Mouse (Mus musculus) embryonic facial prominence, embryonic 15.5 days (tissue): ENCODE data around the gene Srgn. TPM values are rescaled to one million over a fixed set of nuclear protein-coding genes. Genes with fewer than 3 reads are reported as not detected.

Source experiments
- ATAC-seq: fragments of 200-750 bp; cut with Nextera tagmentation; 2 replicates; pipeline ENCODE4 v1.8.0; 2017; ENCODE audit warnings: low read depth, moderate TSS enrichment; ENCODE audit not compliant: insufficient number of reproducible peaks, low FRiP score, low TSS enrichment
- H3K27ac ChIP-seq: fragments of 300-500 bp; sonication (generic); replicated peaks from 2 replicates; pipeline ENCODE4 v1.5.1; 2015; ENCODE audit warnings: mild to moderate bottlenecking, inconsistent platforms
- H3K27me3 ChIP-seq: fragments of 300-500 bp; sonication (generic); 2 replicates; pipeline ENCODE4 v1.6.1; 2015; ENCODE audit warnings: inconsistent platforms
- H3K36me3 ChIP-seq: fragments of 300-500 bp; sonication (generic); 2 replicates; pipeline ENCODE4 v1.6.1; 2015; ENCODE audit warnings: mild to moderate bottlenecking, inconsistent platforms
- H3K4me1 ChIP-seq: fragments of 300-500 bp; sonication (generic); 2 replicates; pipeline ENCODE4 v1.6.1; 2015; ENCODE audit warnings: inconsistent platforms
- H3K4me2 ChIP-seq: fragments of 300-500 bp; sonication (generic); replicated peaks from 2 replicates; pipeline ENCODE4 v1.6.1; 2015; ENCODE audit warnings: mild to moderate bottlenecking, inconsistent platforms
- H3K4me3 ChIP-seq: fragments of 300-500 bp; sonication (generic); replicated peaks from 2 replicates; pipeline ENCODE4 v1.5.1; 2015; ENCODE audit warnings: mild to moderate bottlenecking, inconsistent platforms
- H3K9ac ChIP-seq: fragments of 300-500 bp; sonication (generic); 2 replicates; pipeline ENCODE4 v1.6.1; 2015; ENCODE audit warnings: inconsistent platforms
- H3K9me3 ChIP-seq: fragments of 300-500 bp; sonication (generic); replicated peaks from 2 replicates; pipeline ENCODE4 v1.6.1; 2016; ENCODE audit warnings: inconsistent platforms
- WGBS: fragments of 180-500 bp; shearing (Covaris S2); methylation state at CpG from one replicate; pipeline ENCODE4 v1.1.7; 2015; 5-methylcytosine and 5-hydroxymethylcytosine counted together
- polyA plus RNA-seq: library from polyadenylated mRNA; unstranded; fragments of >200 nt; fragmentation: Nextera tagmentation; extraction: Ambion mirVana; gene quantifications from 2 replicates; pipeline ENCODE4 v1.2.1, GENCODE M21; 2015

Gene Srgn
- polyA plus RNA-seq, 1 experiment from 2014 or later, result 43.9 TPM

GRCm38 (mm10) chr10:62520911-62521310 is 6.3 kb downstream of the Srgn start:
- Histone ChIP-seq H3K4me1 (no peaks in the 10 kb centered on the region), H3K36me3 (no peaks in the 10 kb centered on the region), H3K4me2 (no peak overlapping the region), H3K27me3 (no peaks in the 10 kb centered on the region), H3K9ac (no peak overlapping the region), H3K9me3 (no peaks in the 10 kb centered on the region), H3K27ac (no peak overlapping the region), H3K4me3 (no peak overlapping the region)
- WGBS, result 65% methylated on average over 2 of the region's 2 CpGs
- no peak for ATAC-seq

DNA sequence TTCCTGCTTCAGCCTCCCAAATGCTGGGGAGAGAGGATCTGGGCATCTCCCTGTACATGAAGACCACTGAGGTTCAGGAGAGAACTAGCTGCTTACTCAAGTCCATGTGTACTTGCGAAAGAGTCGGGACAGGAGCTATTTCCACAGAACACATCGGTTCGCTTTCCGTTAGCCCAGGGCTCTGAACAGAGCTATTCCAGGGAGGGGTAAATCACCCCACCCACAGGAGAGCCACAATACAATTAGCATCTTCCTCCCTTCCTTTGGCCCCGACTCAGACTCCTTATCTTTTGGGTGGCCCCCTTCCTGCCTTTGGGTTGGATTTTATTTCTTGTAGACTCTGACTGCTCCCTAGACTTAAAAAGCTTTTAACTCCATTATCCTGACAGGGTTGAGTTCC is 9.7 kb downstream of the Srgn start:
- WGBS, result 83% methylated on average over 6 of the region's 6 CpGs
- Histone ChIP-seq H3K36me3 (no peaks in the 10 kb centered on the region), H3K4me2 (no peak overlapping the region), H3K27ac (no peak overlapping the region), H3K27me3 (no peaks in the 10 kb centered on the region), H3K4me3 (no peak overlapping the region), H3K4me1 (no peaks in the 10 kb centered on the region), H3K9ac (no peak overlapping the region), H3K9me3 (no peaks in the 10 kb centered on the region)
- ATAC-seq, result no peak

DNA sequence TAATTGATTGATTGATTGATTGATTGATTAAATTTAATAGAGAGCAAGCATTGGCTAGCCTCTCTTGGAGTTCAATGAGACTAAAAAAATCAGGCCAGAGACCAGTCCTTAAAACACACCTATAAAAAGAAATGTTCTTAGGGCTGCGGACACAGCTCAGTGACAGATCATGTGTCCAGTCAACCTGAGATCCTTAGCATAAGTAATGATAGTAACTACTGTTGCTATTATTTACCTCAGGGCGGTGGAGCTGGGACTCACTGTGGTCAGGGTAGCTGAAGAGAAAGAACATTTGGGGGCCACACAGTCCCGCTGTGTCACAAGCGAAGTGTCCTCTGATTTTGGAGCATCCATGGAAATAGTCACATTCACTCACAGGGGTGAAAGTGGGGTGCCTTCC is 14.4 kb downstream of the Srgn start:
- no peak overlapping the region for H3K9ac ChIP-seq
- ATAC-seq, result no peak
- H3K9me3 ChIP-seq, result no peaks in the 10 kb centered on the region
- 94% methylated on average over 4 of the region's 4 CpGs for WGBS
- H3K27ac ChIP-seq, result no peak overlapping the region
- no peaks in the 10 kb centered on the region; the same call in none of the 2 replicates for H3K27me3 ChIP-seq
- H3K4me1 ChIP-seq, result no peaks in the 10 kb centered on the region
- H3K36me3 ChIP-seq, result no peaks in the 10 kb centered on the region
- H3K4me3 ChIP-seq, result no peak overlapping the region
- no peak overlapping the region for H3K4me2 ChIP-seq

GRCm38 (mm10) chr10:62511528-62511927 is 15.7 kb downstream of the Srgn start:
- Histone ChIP-seq H3K9ac (no peak overlapping the region), H3K27me3 (peaks cover 3% of the 10 kb centered on the region), H3K4me1 (0 out of 2 replicates have a peak, but pooled peaks cover 3% of the 10 kb centered on the region), H3K36me3 (no peaks in the 10 kb centered on the region), H3K4me3 (no peak overlapping the region), H3K4me2 (no peak overlapping the region), H3K9me3 (no peaks in the 10 kb centered on the region), H3K27ac (no peak overlapping the region)
- ATAC-seq, result no peak
- WGBS, result 83% methylated on average over 6 of the region's 6 CpGs

GRCm38 (mm10) chr10:62509032-62509656 is 18.1 kb downstream of the Srgn start:
- H3K27ac ChIP-seq, result no peak overlapping the region
- H3K9me3 ChIP-seq, result no peaks in the 10 kb centered on the region
- WGBS, result 65% methylated on average over 11 of the region's 11 CpGs
- ATAC-seq, result no peak
- no peak overlapping the region for H3K9ac ChIP-seq
- H3K36me3 ChIP-seq, result no peaks in the 10 kb centered on the region
- 0 out of 2 replicates have a peak, but pooled peaks cover 3% of the 10 kb centered on the region for H3K4me1 ChIP-seq
- no peak overlapping the region for H3K4me3 ChIP-seq
- peak overlapping the region; percentile 57; the same call in 1 of the 2 replicates for H3K4me2 ChIP-seq
- peaks cover 3% of the 10 kb centered on the region for H3K27me3 ChIP-seq

DNA sequence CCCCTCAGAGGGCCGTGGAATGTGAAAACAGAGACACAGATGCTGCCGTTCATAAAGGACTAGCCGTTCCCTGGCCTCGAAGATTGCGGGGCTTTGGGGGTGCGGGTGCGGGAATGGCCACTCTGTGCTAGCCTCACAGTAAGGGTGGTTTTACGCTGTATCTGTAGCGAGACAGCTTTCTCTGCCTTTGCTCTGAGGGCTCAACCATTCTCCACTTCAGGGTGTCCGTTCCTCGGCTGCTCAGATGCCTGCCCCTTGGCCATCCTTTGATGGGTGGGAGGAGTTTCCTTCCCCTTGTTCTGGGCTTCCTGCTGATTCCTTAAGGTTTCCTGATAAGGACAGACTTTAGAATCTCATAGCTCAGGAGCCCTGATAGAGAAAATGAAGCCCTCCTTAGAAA is 18.8 kb downstream of the Srgn start:
- H3K36me3 ChIP-seq, result no peaks in the 10 kb centered on the region
- ATAC-seq, result no peak
- H3K9me3 ChIP-seq, result no peaks in the 10 kb centered on the region
- no peak overlapping the region for H3K9ac ChIP-seq
- H3K4me3 ChIP-seq, result peak overlapping the region; percentile 36
- peaks cover 3% of the 10 kb centered on the region for H3K27me3 ChIP-seq
- no peak overlapping the region for H3K27ac ChIP-seq
- 5% methylated on average over 11 of the region's 11 CpGs for WGBS
- 0 out of 2 replicates have a peak, but pooled peaks cover 3% of the 10 kb centered on the region for H3K4me1 ChIP-seq
- H3K4me2 ChIP-seq, result peak overlapping the region; percentile 57

GRCm38 (mm10) chr10:62507591-62508308 is 19.5 kb downstream of the Srgn start:
- H3K36me3 ChIP-seq, result no peaks in the 10 kb centered on the region
- no peak overlapping the region for H3K9ac ChIP-seq
- H3K9me3 ChIP-seq, result no peaks in the 10 kb centered on the region
- H3K4me3 ChIP-seq, result peak overlapping the region; percentile 36
- H3K4me2 ChIP-seq, result peak overlapping the region; percentile 57
- peaks cover 3% of the 10 kb centered on the region for H3K27me3 ChIP-seq
- 0 out of 2 replicates have a peak, but pooled peaks cover 3% of the 10 kb centered on the region for H3K4me1 ChIP-seq
- no peak overlapping the region for H3K27ac ChIP-seq
- no peak for ATAC-seq
- WGBS, result 7% methylated on average over 18 of the region's 18 CpGs

DNA sequence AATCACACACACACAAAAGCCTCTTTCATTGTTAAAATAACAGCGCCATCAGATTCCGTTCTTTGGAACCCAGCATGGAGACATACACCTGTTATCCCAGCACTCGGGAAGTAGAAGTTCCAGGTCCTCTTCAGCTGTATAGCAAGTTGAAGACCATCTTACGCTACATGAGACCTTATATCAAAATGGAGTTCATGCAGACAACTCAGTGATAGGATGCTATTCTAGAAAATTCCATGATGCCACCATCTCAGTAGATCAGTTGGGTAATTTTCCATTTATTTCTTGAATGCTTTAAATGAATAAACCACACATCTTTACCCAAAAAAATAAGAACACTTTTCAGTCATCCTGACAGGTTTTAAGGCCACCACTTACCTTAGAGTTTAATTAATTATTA is 20.2 kb downstream of the Srgn start:
- H3K9ac ChIP-seq, result no peak overlapping the region
- H3K27ac ChIP-seq, result no peak overlapping the region
- H3K36me3 ChIP-seq, result no peaks in the 10 kb centered on the region
- no peaks in the 10 kb centered on the region for H3K9me3 ChIP-seq
- H3K4me2 ChIP-seq, result no peak overlapping the region
- ATAC-seq, result no peak
- no peak overlapping the region for H3K4me3 ChIP-seq
- 0 out of 2 replicates have a peak, but pooled peaks cover 3% of the 10 kb centered on the region for H3K4me1 ChIP-seq
- WGBS, result 79% methylated on average over 4 of the region's 4 CpGs
- H3K27me3 ChIP-seq, result peaks cover 3% of the 10 kb centered on the region

DNA sequence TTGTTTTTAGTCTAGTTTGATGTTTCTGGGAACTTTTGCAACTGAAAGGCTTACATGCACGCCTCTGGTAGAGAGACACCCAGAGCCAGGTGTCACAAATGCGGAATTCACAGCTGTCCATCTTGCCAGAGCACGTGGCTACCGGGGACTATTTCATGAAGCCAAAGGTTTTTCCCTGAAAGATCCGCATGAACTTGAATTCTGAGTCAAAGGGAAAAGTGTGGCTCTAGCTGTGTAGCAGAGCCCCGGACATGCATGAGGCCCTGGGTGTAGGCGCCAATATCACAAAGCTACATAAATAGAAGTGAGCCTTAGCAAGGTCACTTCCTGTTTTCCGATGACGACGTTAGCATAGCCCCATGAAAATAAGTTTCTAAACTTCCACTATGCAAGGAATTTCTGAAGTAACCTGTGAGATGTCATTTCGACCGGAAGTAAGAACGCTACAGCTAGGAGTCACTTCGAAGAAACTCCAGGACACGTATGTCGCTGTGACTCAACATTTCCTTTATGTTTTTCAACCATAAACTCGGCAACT is 21.2 kb downstream of the Srgn start:
- 78% methylated on average over 17 of the region's 17 CpGs for whole genome bisulfite sequencing
- no peak for ATAC-seq
- Histone ChIP-seq H3K9me3 (no peaks in the 10 kb centered on the region), H3K36me3 (no peaks in the 10 kb centered on the region), H3K4me2 (no peak overlapping the region), H3K27me3 (peaks cover 3% of the 10 kb centered on the region), H3K27ac (no peak overlapping the region), H3K4me1 (0 out of 2 replicates have a peak, but pooled peaks cover 3% of the 10 kb centered on the region), H3K4me3 (no peak overlapping the region), H3K9ac (no peak overlapping the region)

- H3K4me2 ChIP-seq, result no peak overlapping the region
- no peak for ATAC-seq
- 0 out of 2 replicates have a peak, but pooled peaks cover 3% of the 10 kb centered on the region for H3K4me1 ChIP-seq
- no peaks in the 10 kb centered on the region for H3K36me3 ChIP-seq
- WGBS, result 80% methylated on average over 9 of the region's 9 CpGs
- H3K4me3 ChIP-seq, result no peak overlapping the region
- H3K9me3 ChIP-seq, result no peaks in the 10 kb centered on the region
- H3K27me3 ChIP-seq, result peaks cover 3% of the 10 kb centered on the region
- no peak overlapping the region for H3K27ac ChIP-seq
- no peak overlapping the region for H3K9ac ChIP-seq
Observed at GRCm38 (mm10) chr10:62505224-62505983, 21.8 kb downstream of the Srgn start.
